Mouse (Mus musculus): ENCODE results near the gene Snx32. TPM values are rescaled to one million over a fixed set of nuclear protein-coding genes. Genes with fewer than 3 reads are reported as not detected.

Gene Snx32
- 6.9 and 8.5 TPM in 2 replicates for polyA plus RNA-seq (2012; rRNA removed)

GRCm38 (mm10) chr19:5510031-5511026 is at the start of gene Snx32:
Snx32 (minus strand) TSS chr19:5510538.

GRCm38 (mm10) chr19:5503687-5504086 is 6.7 kb downstream of the Snx32 start, which contains the start of gene 1700020D05Rik:
1700020D05Rik (minus strand) TSS chr19:5503787.

DNA sequence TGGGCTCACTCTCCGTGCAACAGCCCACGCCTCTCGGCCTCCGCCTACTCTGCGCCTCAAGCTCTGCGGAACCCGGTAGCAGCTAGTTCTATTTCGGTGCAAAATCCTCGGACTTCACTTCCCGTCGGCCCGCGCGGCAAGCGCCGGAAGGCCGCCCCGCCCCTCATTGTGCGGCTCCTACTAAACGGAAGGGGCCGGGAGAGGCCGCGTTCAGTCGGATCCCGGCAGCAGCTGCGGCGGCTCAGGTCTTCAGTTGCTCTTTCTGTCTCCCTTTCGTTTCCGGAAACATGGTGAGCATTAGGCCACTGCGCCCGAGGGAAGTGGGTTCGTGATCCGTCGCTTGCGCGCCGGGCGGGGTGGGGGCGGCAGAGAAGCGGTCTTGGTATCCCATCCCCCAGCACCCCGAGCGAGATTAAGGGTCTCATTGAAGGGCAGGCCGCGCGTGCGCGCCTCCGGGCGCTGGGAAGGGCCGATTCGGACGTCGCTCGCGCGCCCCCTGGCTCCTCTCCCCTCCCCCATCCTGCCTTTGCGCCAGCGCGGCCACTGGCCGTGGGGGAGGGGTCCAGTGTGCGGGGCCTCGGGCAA is 19.9 kb downstream of the Snx32 start, which contains the start of gene Cfl1:
Gene Cfl1 (plus strand): TSS at position 143 of the 585 bp plus-strand sequence.

GRCm38 (mm10) chr19:5487768-5488550 is 22.4 kb downstream of the Snx32 start, which contains the start of gene Mus81:
Mus81 (minus strand) TSS chr19:5488402.

DNA sequence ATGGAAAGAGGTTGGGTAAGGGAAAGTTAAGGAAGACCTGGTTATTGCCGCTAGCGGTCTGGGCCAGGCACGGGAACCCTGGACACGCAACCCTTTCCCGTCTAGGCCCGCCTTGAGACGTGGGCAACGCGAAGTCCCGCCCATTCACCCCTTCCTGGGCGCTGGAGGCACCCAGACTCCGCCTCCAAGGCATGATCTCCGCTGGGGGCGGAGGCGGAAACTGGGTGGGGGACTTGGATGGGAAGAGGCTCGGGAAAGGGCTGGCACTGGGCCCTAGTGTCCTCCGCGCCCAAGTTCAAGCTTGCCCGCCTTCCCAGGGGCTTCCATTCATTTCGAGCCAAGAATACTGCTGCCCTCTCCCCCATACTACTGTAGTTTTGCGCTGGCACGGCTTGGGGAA is 36.6 kb downstream of the Snx32 start, which contains the start of gene Efemp2:
Gene Efemp2 (plus strand): TSS at position 235 of the 400 bp plus-strand sequence.

DNA sequence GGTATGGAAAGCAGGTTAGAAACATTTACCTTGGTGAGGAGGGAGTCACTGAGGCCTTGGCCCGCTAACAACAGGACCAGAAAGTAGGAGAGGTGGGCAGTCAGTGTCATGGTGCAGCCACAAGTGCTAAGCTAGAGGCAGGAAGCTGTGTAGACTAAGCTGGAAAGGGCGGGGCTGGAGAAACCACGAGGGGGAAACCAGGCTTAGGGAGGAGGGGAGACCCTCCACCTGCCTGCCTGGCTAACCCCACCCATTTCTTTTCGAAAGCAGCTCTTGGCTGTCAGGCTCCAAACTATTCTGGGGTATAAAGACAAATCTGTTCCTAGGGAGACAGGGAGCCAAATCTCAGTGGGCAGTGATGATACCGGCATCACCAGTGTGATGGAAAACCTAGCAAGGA is 42.0 kb downstream of the Snx32 start, which contains the start of gene Ctsw:
Gene Ctsw (minus strand): TSS at position 134 of the 400 bp plus-strand sequence.

GRCm38 (mm10) chr19:5460465-5460911 is 49.9 kb downstream of the Snx32 start, which contains the start of gene Fibp:
Fibp (plus strand) TSS chr19:5460615.

DNA sequence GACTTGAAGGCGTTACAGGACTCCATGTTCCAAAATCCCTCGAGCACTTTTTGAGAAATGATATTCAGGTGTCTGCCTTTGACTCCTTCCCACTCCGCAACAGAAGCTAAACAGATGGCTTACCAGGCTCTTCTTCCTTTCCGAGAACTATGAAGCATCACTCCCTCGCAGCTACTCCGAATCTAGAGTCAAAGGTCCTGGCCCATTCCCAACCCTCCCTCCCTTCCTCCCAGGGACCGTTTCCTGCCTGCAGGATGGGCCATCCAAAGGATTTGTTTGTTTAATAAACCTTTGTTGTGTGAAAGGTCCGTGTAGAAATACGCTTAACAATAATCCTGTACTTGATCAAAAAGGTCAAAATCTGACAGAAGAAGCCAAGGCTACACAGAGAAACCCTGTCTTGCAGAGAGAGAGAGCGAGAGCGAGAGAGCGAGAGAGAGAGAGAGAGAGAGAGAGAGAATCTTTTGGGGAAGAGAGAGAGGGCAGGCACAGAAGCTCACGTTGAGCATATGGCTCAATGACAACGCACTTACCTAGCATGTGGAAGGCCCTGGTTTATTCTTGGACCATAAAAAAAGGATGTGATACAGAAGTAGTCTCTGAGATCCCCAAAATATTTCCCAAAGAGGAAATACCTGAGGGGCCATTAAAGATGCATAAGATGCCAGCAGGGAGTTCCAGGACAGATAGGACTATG is 52.4 kb downstream of the Snx32 start, which contains the start of gene Ccdc85b:
Gene Ccdc85b (minus strand): TSS at position 149 of the 697 bp plus-strand sequence.

DNA sequence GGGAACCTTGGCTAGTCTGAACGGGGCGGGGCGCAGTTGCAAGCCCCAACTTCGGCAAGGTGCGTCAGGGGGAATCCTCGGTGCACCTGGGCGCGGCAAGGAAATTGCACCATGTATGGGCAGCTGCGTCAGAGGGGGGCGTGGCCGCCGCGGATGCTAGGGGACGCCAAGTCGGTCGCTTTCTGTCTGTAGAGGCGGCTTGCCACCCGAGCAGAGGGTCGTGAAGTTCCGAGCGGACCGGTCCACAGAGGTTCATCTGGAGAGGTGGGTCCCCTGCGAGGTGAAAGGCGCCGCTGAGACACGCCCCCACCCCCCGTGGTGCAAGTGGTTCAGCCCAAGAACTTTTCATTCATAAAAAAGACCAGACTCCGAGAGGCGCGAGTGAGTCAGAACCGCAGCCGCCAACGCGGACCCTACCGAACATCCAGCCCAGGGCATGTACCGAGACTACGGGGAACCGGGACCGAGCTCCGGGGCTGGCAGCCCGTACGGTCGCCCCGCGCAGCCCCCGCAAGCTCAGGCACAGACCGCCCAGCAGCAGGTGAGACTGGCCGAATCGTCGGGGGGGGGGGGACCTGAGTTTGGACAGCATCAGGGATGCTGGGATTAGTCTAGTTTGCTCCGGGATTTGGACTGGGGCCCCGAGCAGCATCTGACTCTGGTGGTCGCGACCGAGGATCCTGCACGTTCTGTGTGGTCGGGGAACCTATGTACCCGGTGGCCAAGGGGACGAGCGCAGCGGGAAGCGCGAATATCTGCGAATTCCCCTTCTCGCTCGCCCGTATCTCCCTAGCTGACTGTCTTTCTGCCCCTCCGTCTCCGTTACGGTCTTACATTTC is 62.6 kb downstream of the Snx32 start, which contains the start of gene Fosl1:
Gene Fosl1 (plus strand): TSS at position 33 of the 839 bp plus-strand sequence.

Other genes with a start within 250 kb of the Snx32 start
- gene Pacs1, start 237.4 kb downstream of the Snx32 start, polyA plus RNA-seq (2012; rRNA removed): 8.0 and 8.3 TPM in 2 replicates
- gene Sf3b2, start 215.1 kb downstream of the Snx32 start, polyA plus RNA-seq (2012; rRNA removed): 56.0 and 58.5 TPM in 2 replicates
- 0.03 and 0.08 TPM in 2 replicates for gene Gal3st3, start 212.2 kb downstream of the Snx32 start, polyA plus RNA-seq (2012; rRNA removed)
- gene Catsper1, start 174.8 kb downstream of the Snx32 start, polyA plus RNA-seq (2012; rRNA removed): not detected in 2 replicates
- gene Cst6, start 161.0 kb downstream of the Snx32 start, polyA plus RNA-seq (2012; rRNA removed): 0.11 and 0.12 TPM in 2 replicates
- gene Eif1ad, start 143.8 kb downstream of the Snx32 start, polyA plus RNA-seq (2012; rRNA removed): 21.5 and 23.3 TPM in 2 replicates
- 133 and 148 TPM in 2 replicates for gene Banf1, start 143.4 kb downstream of the Snx32 start, polyA plus RNA-seq (2012; rRNA removed)
- 23.3 and 24.9 TPM in 2 replicates for gene Sart1, start 121.8 kb downstream of the Snx32 start, polyA plus RNA-seq (2012; rRNA removed)
- 0.01 and 0.09 TPM in 2 replicates for gene Tsga10ip, start 108.0 kb downstream of the Snx32 start, polyA plus RNA-seq (2012; rRNA removed)
- gene Drap1, start 85.6 kb downstream of the Snx32 start, polyA plus RNA-seq (2012; rRNA removed): 68.6 and 80.7 TPM in 2 replicates
- gene AI837181, start 85.4 kb downstream of the Snx32 start, polyA plus RNA-seq (2012; rRNA removed): 13.6 and 16.4 TPM in 2 replicates
- 0.01 TPM in 1 of 2 replicates, not detected in the other for gene Fosl1, start 63.0 kb downstream of the Snx32 start, polyA plus RNA-seq (2012; rRNA removed)
- gene Ccdc85b, start 52.6 kb downstream of the Snx32 start, polyA plus RNA-seq (2012; rRNA removed): 1.2 and 1.4 TPM in 2 replicates
- 23.0 and 23.8 TPM in 2 replicates for gene Fibp, start 49.9 kb downstream of the Snx32 start, polyA plus RNA-seq (2012; rRNA removed)
- 0.06 and 0.07 TPM in 2 replicates for gene Ctsw, start 42.0 kb downstream of the Snx32 start, polyA plus RNA-seq (2012; rRNA removed)
- 10.5 and 10.6 TPM in 2 replicates for gene Efemp2, start 36.6 kb downstream of the Snx32 start, polyA plus RNA-seq (2012; rRNA removed)
- gene Mus81, start 22.1 kb downstream of the Snx32 start, polyA plus RNA-seq (2012; rRNA removed): 11.9 and 12.6 TPM in 2 replicates
- 433 and 538 TPM in 2 replicates for gene Cfl1, start 20.1 kb downstream of the Snx32 start, polyA plus RNA-seq (2012; rRNA removed)
- gene 1700020D05Rik, start 6.8 kb downstream of the Snx32 start, polyA plus RNA-seq (2012; rRNA removed): 0.45 and 0.81 TPM in 2 replicates
- gene Ovol1, start 50.1 kb upstream of the Snx32 start, polyA plus RNA-seq (2012; rRNA removed): 0.02 TPM in 1 of 2 replicates, not detected in the other
- 0.88 and 1.3 TPM in 2 replicates for gene Ap5b1, start 57.5 kb upstream of the Snx32 start, polyA plus RNA-seq (2012; rRNA removed)
- gene Rnaseh2c, start 91.3 kb upstream of the Snx32 start, polyA plus RNA-seq (2012; rRNA removed): 77.3 and 81.5 TPM in 2 replicates
- 29.8 and 30.0 TPM in 2 replicates for gene Kat5, start 99.7 kb upstream of the Snx32 start, polyA plus RNA-seq (2012; rRNA removed)
- gene Rela, start 126.9 kb upstream of the Snx32 start, polyA plus RNA-seq (2012; rRNA removed): 12.2 and 17.0 TPM in 2 replicates
- gene Sipa1, start 153.2 kb upstream of the Snx32 start, polyA plus RNA-seq (2012; rRNA removed): 23.2 and 25.6 TPM in 2 replicates
- 11.5 and 13.8 TPM in 2 replicates for gene Map3k11, start 178.2 kb upstream of the Snx32 start, polyA plus RNA-seq (2012; rRNA removed)
- gene Pcnx3, start 178.4 kb upstream of the Snx32 start, polyA plus RNA-seq (2012; rRNA removed): 14.3 and 19.3 TPM in 2 replicates
- gene Kcnk7, start 193.8 kb upstream of the Snx32 start, polyA plus RNA-seq (2012; rRNA removed): 0.05 TPM in 1 of 2 replicates, not detected in the other
- 90.4 and 95.1 TPM in 2 replicates for gene Ehbp1l1, start 215.8 kb upstream of the Snx32 start, polyA plus RNA-seq (2012; rRNA removed)
- 34.2 and 40.2 TPM in 2 replicates for gene Fam89b, start 219.1 kb upstream of the Snx32 start, polyA plus RNA-seq (2012; rRNA removed)
- 1.6 and 3.2 TPM in 2 replicates for gene Ltbp3, start 230.4 kb upstream of the Snx32 start, polyA plus RNA-seq (2012; rRNA removed)